Mouse (Mus musculus): ENCODE measurements around the gene Klf5. TPM values are rescaled to one million over a fixed set of nuclear protein-coding genes. Genes with fewer than 3 reads are reported as not detected.

Klf5 gene
- polyA plus RNA-seq, 1 experiment, result 1.8 TPM

DNA sequence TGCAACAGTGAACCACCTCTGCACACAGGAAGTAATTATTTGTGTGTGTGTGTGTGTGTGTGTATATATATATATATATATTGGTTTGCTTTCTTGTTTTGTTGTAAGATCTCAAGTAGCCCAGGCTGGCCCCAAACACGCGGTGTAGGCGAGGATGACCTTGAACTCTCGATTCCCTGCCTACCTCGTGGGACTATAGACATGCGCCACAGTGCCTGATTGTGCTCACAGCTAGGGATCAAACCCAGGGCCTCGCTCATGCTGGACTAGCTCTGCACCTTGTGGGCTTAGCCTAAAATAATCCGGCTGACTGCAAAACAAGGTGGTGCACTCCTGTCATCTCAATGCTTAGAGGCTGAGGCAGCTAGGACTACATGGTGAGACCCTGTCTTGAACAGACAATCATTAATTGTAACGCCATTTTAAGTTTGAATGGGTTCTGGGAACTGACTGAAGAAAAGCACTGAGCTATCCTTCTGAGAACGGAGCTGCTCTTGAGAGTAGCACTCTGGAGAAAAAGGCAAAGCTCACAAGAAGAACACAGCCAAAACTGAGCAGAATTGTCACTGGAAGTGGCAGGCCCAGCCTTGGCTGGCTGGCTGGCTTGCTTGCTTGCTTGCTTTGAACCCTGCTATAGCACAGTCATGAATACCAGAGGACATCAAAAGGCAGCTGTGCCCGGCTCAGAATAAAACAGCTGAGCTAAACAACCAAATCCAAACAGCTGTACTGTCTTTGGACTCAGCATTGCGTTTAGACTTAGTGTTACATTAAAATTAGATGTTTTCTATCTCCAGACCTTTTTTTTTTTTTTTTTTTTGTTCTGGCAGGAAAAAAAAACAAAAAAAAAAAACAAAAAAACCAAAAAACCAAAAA, 27.3 kb downstream of the Klf5 start:
- H3K4me1 ChIP-seq, result 0 out of 2 replicates have a peak, but pooled peaks cover 6% of the 10 kb centered on the region
- no peak for TF ChIP-seq GATA1 (IDR thresholded peaks at IDR 0.05; ENCODE audit: borderline replicate concordance, low read length)
- TF ChIP-seq FLI1 (IDR thresholded peaks at IDR 0.05; ENCODE audit: low read length), result no peak
- no peaks in the 10 kb centered on the region for H3K27me3 ChIP-seq (replicated peaks)
- peaks cover 7% of the 10 kb centered on the region; the same call in 1 of the 2 replicates for H3K9me3 ChIP-seq
- no peaks in the 10 kb centered on the region for H3K36me3 ChIP-seq (replicated peaks; ENCODE audit: low read length)
- H3K4me3 ChIP-seq (replicated peaks), result no peak overlapping the region

DNA sequence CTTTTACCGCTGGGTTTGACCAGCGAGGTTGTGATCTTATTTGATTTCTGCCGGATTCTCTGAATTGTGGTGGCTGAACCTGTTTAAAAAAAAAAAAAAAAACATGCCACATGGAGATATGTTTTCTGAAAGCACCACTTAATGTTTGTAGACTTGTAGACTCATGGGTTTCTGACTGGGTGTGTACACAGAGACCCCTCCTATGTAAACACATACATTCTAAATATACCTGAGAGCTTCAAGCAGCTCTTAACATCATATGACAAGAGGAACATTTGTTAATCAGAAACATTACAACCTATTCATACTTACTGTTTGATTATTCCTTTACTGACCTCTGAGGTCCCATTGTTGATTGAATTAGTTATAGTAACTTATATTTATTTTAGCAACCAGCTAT, 38.1 kb downstream of the Klf5 start:
- no peak for TF ChIP-seq FLI1 (IDR thresholded peaks at IDR 0.05; ENCODE audit: low read length)
- no peak for TF ChIP-seq GATA1 (IDR thresholded peaks at IDR 0.05; ENCODE audit: borderline replicate concordance, low read length)
- H3K36me3 ChIP-seq (replicated peaks; ENCODE audit: low read length), result no peaks in the 10 kb centered on the region
- no peaks in the 10 kb centered on the region for H3K27me3 ChIP-seq (replicated peaks)
- H3K4me3 ChIP-seq (replicated peaks), result no peak overlapping the region
- H3K4me1 ChIP-seq, result no peaks in the 10 kb centered on the region
- no peaks in the 10 kb centered on the region for H3K9me3 ChIP-seq

DNA sequence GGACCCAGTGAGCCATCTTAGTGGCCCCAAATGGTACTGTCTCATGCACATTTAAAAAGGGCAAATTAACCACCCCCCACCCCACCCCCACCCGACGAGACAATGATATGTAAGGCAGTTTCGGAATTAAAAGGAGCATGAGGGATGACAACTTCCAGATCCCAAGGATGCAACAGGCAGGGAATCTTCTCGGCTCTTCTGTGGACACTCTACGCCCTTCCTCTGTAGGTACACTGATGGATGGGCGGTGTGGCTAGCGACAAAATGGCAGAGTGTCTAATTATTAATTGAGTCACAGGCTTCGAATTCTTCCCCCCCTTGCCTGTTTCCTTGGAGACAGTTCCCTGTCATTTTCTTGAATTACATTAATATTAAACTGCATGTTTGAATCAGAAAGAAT, 40.5 kb downstream of the Klf5 start:
- Histone ChIP-seq H3K9me3 (peaks cover 5% of the 10 kb centered on the region; the same call in 1 of the 2 replicates), H3K4me1 (no peaks in the 10 kb centered on the region), H3K36me3 (replicated peaks; ENCODE audit: low read length) (no peaks in the 10 kb centered on the region), H3K27me3 (replicated peaks) (no peaks in the 10 kb centered on the region), H3K4me3 (replicated peaks) (no peak overlapping the region)
- TF ChIP-seq GATA1 (IDR thresholded peaks at IDR 0.05; ENCODE audit: borderline replicate concordance, low read length) (no peak), FLI1 (IDR thresholded peaks at IDR 0.05; ENCODE audit: low read length) (no peak)

DNA sequence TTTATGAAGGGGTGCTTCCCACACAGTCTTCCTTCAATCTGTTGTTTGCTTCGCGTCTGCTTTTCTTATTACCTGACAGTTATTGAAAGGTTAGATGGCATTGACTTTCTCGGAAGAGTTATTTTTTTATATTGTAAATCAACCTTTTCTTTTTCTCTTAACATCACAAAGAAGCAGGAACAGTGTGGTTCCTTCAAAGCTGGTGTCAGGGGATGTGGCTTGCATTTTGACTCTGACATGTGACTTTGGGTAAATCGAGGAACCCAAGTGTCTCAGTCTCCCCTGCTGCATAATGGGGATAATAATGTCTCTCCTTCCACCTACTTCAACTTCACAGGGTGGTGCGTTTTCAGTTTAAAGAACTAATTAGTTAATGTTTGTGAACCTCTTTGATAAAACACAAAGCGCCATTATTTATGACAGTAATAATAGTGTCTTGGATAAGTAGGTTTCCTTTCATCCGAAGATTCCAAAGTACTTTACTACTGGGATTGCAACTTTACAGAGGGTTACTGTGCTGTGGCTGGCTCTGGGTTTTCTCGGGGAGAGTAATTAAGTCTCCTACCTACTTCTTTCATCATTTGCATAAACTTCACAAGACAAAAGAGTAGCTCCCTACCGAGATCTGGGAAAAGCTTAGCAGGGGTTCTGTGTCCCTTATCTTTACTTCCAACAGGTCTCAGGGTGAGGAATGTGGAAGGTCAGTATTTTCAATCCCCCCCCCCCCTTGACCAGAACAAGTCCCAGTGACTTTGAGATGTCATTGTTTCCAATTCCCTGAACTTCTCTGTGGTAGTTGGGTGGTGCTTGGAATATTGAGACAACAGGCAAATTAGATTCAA, 41.4 kb downstream of the Klf5 start:
- TF ChIP-seq GATA1 (IDR thresholded peaks at IDR 0.05; ENCODE audit: borderline replicate concordance, low read length) (no peak), FLI1 (IDR thresholded peaks at IDR 0.05; ENCODE audit: low read length) (no peak)
- Histone ChIP-seq H3K9me3 (peaks cover 5% of the 10 kb centered on the region; the same call in 1 of the 2 replicates), H3K36me3 (replicated peaks; ENCODE audit: low read length) (no peaks in the 10 kb centered on the region), H3K27me3 (replicated peaks) (no peaks in the 10 kb centered on the region), H3K4me1 (no peaks in the 10 kb centered on the region), H3K4me3 (replicated peaks) (no peak overlapping the region)

DNA sequence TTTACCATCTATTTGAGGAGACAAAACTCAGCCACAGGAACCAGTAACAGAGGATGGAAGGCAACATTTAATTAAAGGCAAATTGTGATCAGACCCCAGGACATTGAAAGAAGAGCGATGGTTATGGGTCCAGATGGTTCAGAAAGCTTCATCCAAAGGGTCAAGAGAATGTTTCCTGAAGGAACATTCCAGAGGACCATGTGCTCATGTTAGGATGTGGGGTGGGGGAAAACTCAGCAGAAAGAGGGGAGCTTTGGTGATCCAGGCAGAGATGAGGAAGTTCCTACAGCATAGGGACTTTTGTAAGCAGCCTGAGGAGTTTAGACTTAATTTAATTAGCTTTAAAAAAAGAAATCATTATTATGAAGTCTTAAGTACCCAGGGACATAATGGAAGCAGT, 42.2 kb downstream of the Klf5 start:
- TF ChIP-seq GATA1 (IDR thresholded peaks at IDR 0.05; ENCODE audit: borderline replicate concordance, low read length) (no peak), FLI1 (IDR thresholded peaks at IDR 0.05; ENCODE audit: low read length) (no peak)
- Histone ChIP-seq H3K4me3 (replicated peaks) (no peak overlapping the region), H3K4me1 (no peaks in the 10 kb centered on the region), H3K27me3 (replicated peaks) (no peaks in the 10 kb centered on the region), H3K9me3 (peaks cover 5% of the 10 kb centered on the region; the same call in 1 of the 2 replicates), H3K36me3 (replicated peaks; ENCODE audit: low read length) (no peaks in the 10 kb centered on the region)

DNA sequence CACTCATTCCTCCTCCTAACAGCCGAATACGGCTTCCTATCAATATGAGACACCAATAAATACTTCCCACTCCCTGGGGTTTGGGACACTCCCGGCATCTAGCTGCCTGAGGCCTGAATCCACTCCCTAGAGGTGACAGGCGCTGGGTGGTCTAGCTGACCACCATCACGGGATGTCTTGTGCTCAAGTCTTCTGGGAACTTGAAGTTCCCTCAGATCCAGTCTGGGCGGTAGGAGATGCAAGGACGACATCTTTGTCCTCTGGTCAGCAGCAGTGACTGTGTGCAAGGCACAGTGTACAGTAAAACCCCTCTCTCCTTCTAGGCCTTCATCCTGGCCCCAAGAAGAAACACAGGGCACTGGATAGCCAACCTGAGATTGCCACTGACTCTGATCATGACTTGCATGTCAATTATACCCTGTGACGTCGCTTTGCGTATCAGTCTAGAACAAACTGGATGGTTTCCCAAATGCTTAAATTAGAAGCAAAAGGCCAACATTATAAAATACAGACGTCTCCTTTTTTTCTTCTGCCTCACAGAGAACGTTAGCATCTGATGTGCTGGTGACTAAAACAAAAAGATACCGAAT, 49.8 kb downstream of the Klf5 start:
- TF ChIP-seq GATA1 (IDR thresholded peaks at IDR 0.05; ENCODE audit: borderline replicate concordance, low read length), result no peak
- no peak for TF ChIP-seq FLI1 (IDR thresholded peaks at IDR 0.05; ENCODE audit: low read length)
- Histone ChIP-seq H3K36me3 (replicated peaks; ENCODE audit: low read length) (no peaks in the 10 kb centered on the region), H3K27me3 (replicated peaks) (no peaks in the 10 kb centered on the region), H3K9me3 (peaks cover 6% of the 10 kb centered on the region; the same call in 1 of the 2 replicates), H3K4me3 (replicated peaks) (no peak overlapping the region), H3K4me1 (no peaks in the 10 kb centered on the region)

DNA sequence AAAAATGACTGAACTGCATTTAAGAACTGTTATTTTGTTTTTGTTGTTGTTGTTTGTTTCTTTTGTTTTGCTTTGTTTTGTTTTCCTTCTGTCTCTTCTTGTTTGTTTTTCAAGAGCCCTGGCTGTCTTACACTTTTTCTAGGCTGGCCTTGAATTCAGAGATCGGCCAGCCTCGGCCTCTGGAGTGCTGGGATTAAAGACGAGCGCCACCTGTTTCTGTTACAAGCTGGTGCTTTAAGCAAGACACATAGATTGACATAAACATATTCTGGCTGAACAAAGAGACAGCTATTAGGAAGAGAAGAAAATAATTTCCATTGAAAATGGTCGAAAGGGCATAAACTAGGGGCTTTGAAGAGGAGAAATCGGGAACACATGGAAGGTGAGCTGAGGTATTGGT, 51.1 kb downstream of the Klf5 start:
- TF ChIP-seq GATA1 (IDR thresholded peaks at IDR 0.05; ENCODE audit: borderline replicate concordance, low read length) (no peak), FLI1 (IDR thresholded peaks at IDR 0.05; ENCODE audit: low read length) (no peak)
- no peaks in the 10 kb centered on the region for H3K27me3 ChIP-seq (replicated peaks)
- H3K4me1 ChIP-seq, result no peaks in the 10 kb centered on the region
- H3K4me3 ChIP-seq (replicated peaks), result no peak overlapping the region
- H3K9me3 ChIP-seq, result peaks cover 6% of the 10 kb centered on the region; the same call in 1 of the 2 replicates
- H3K36me3 ChIP-seq (replicated peaks; ENCODE audit: low read length), result no peaks in the 10 kb centered on the region

DNA sequence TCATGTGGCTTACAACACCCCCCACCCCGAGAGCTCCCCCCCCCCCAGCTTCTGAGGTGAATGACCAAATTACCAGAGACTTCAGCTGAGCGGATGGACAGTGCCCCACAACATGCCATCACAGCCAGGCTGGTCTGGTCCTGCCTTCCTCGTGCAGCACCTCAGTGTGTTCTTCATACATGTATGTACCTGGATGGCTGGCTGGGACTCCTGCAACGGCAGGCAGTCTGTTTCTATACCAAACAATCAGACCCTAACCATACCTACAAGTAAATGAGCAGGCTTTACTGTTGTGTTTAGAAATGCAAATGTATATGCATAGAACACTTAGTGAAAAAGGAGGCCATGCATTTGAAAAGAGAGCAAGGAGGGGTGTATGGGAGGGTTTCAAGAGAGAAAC, 54.5 kb downstream of the Klf5 start:
- Histone ChIP-seq H3K36me3 (replicated peaks; ENCODE audit: low read length) (no peaks in the 10 kb centered on the region), H3K4me1 (no peaks in the 10 kb centered on the region), H3K27me3 (replicated peaks) (no peaks in the 10 kb centered on the region), H3K4me3 (replicated peaks) (no peak overlapping the region), H3K9me3 (peaks cover 4% of the 10 kb centered on the region; the same call in 1 of the 2 replicates)
- TF ChIP-seq FLI1 (IDR thresholded peaks at IDR 0.05; ENCODE audit: low read length), result no peak
- TF ChIP-seq GATA1 (IDR thresholded peaks at IDR 0.05; ENCODE audit: borderline replicate concordance, low read length), result no peak

DNA sequence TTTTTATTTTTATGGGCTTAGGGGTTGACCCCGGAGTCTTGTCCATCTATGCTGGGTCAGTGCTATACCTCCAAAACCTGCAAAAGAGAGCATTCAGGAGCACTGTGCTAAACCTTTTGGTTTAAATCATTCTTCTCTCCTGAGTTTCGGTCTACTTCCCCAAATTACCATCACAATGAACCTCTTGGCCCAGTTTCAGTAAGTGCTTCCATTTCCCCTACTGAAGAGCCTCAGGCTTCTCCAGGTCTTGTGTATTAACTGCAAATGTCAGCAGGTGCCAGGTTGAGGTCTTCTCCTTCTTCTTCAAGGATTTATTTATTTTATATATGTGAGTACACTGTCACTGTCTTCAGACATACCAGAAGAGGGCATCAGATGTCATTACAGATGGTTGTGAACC, 55.6 kb downstream of the Klf5 start:
- TF ChIP-seq GATA1 (IDR thresholded peaks at IDR 0.05; ENCODE audit: borderline replicate concordance, low read length) (no peak), FLI1 (IDR thresholded peaks at IDR 0.05; ENCODE audit: low read length) (no peak)
- Histone ChIP-seq H3K9me3 (no peaks in the 10 kb centered on the region), H3K27me3 (replicated peaks) (no peaks in the 10 kb centered on the region), H3K4me3 (replicated peaks) (no peak overlapping the region), H3K4me1 (no peaks in the 10 kb centered on the region), H3K36me3 (replicated peaks; ENCODE audit: low read length) (no peaks in the 10 kb centered on the region)
